Mouse (Mus musculus) intestine, embryonic 16.5 days (tissue): ENCODE data around the gene Tm9sf1. TPM values are rescaled to one million over a fixed set of nuclear protein-coding genes. Genes with fewer than 3 reads are reported as not detected.
A peak's percentile ranks its signal among the peaks of the same experiment; 100 is the strongest.

Source experiments
- ATAC-seq: fragments of 200-750 bp; cut with Nextera tagmentation; 2 replicates; pipeline ENCODE4 v1.8.0; 2017; ENCODE audit warnings: moderate TSS enrichment, moderate library complexity
- H3K27ac ChIP-seq: fragments of 300-500 bp; sonication (generic); 2 replicates; pipeline ENCODE4 v1.5.1; 2014; ENCODE audit warnings: mild to moderate bottlenecking, low read length
- H3K27me3 ChIP-seq: fragments of 300-500 bp; sonication (generic); replicated peaks from 2 replicates; pipeline ENCODE4 v1.6.1; 2014; ENCODE audit warnings: low read length, control low read depth, mixed read lengths; ENCODE audit not compliant: control insufficient read depth, insufficient read depth
- H3K36me3 ChIP-seq: fragments of 300-500 bp; sonication (generic); 2 replicates; pipeline ENCODE4 v1.6.1; 2014; ENCODE audit warnings: low read length, control low read depth; ENCODE audit not compliant: control insufficient read depth, insufficient read depth
- H3K4me1 ChIP-seq: fragments of 300-500 bp; sonication (generic); 2 replicates; pipeline ENCODE4 v1.6.1; 2014; ENCODE audit warnings: low read length, control low read depth, mixed read lengths; ENCODE audit not compliant: control insufficient read depth, insufficient read depth
- H3K4me2 ChIP-seq: fragments of 300-500 bp; sonication (generic); 2 replicates; pipeline ENCODE4 v1.6.1; 2014; ENCODE audit warnings: low read depth, low read length, control low read depth
- H3K4me3 ChIP-seq: fragments of 300-500 bp; sonication (generic); 2 replicates; pipeline ENCODE4 v1.5.1; 2014; ENCODE audit warnings: mild to moderate bottlenecking, low read length
- H3K9ac ChIP-seq: fragments of 300-500 bp; sonication (generic); 2 replicates; pipeline ENCODE4 v1.6.1; 2014; ENCODE audit warnings: low read depth, low read length
- H3K9me3 ChIP-seq: fragments of 300-500 bp; sonication (generic); 2 replicates; pipeline ENCODE4 v1.6.1; 2016; ENCODE audit warnings: low read length, control low read depth; ENCODE audit not compliant: control insufficient read depth
- WGBS: fragments of 180-500 bp; shearing (Covaris S2); extraction: QIAGEN DNeasy Blood & Tissue Kit; methylation state at CpG from one replicate; pipeline ENCODE4 v1.1.7; 2014; 5-methylcytosine and 5-hydroxymethylcytosine counted together
- polyA plus RNA-seq: library from polyadenylated mRNA; unstranded; fragments of >200 nt; fragmentation: Nextera tagmentation; extraction: Ambion mirVana; gene quantifications from 2 replicates; pipeline ENCODE4 v1.2.1, GENCODE M21; 2015

Gene Tm9sf1
- polyA plus RNA-seq, 1 experiment from 2014 or later = 131 TPM

GRCm38 (mm10) chr14:55660636-55661035 lies 17.0 kb upstream of the Tm9sf1 start:
- Histone ChIP-seq H3K9me3 (no peaks in the 10 kb centered on the region), H3K27ac (no peak overlapping the region), H3K27me3 (no peaks in the 10 kb centered on the region), H3K4me1 (peaks cover 8% of the 10 kb centered on the region; the same call in 1 of the 2 replicates), H3K4me3 (peak overlapping the region; percentile 72), H3K36me3 (0 out of 2 replicates have a peak, but pooled peaks cover 6% of the 10 kb centered on the region), H3K4me2 (no peak overlapping the region), H3K9ac (no peak overlapping the region)
- no peak for ATAC-seq
- 52% methylated on average over 2 of the region's 2 CpGs for WGBS

- Histone ChIP-seq H3K4me1 (peaks cover 8% of the 10 kb centered on the region; the same call in 1 of the 2 replicates), H3K27me3 (no peaks in the 10 kb centered on the region), H3K4me3 (peak within 1 kb of the TSS; percentile 72), H3K27ac (peak within 1 kb of the TSS; percentile 83), H3K4me2 (peak within 1 kb of the TSS; percentile 57), H3K9ac (peak within 1 kb of the TSS; percentile 74), H3K36me3 (0 out of 2 replicates have a peak, but pooled peaks cover 6% of the 10 kb centered on the region), H3K9me3 (no peaks in the 10 kb centered on the region)
- peak; percentile 89 for ATAC-seq
- under 1% methylated on average over 39 of the region's 39 CpGs for WGBS
These were observed 16.5 kb upstream of the Tm9sf1 start, which contains the start of gene Mdp1 for GRCm38 (mm10) chr14:55659960-55660573. TSS of gene Mdp1 (minus strand) at chr14:55660508.

- ATAC-seq = peak; percentile 90
- H3K4me2 ChIP-seq = peak overlapping the region; percentile 27; the same call in 1 of the 2 replicates
- H3K36me3 ChIP-seq = 0 out of 2 replicates have a peak, but pooled peaks cover 3% of the 10 kb centered on the region
- no peaks in the 10 kb centered on the region for H3K9me3 ChIP-seq
- no peak overlapping the region for H3K4me3 ChIP-seq
- no peak overlapping the region for H3K9ac ChIP-seq
- WGBS = 74% methylated on average over 5 of the region's 5 CpGs
- peaks cover 8% of the 10 kb centered on the region; the same call in 1 of the 2 replicates for H3K4me1 ChIP-seq
- H3K27ac ChIP-seq = peak overlapping the region; percentile 68
- no peaks in the 10 kb centered on the region for H3K27me3 ChIP-seq
These were observed 14.4 kb upstream of the Tm9sf1 start for GRCm38 (mm10) chr14:55658011-55658410.

- H3K4me2 ChIP-seq = no peak overlapping the region
- H3K4me3 ChIP-seq = no peak overlapping the region
- H3K9me3 ChIP-seq = no peaks in the 10 kb centered on the region
- H3K9ac ChIP-seq = no peak overlapping the region
- H3K4me1 ChIP-seq = peaks cover 8% of the 10 kb centered on the region; the same call in 1 of the 2 replicates
- no peak for ATAC-seq
- H3K27me3 ChIP-seq = no peaks in the 10 kb centered on the region
- no peak overlapping the region for H3K27ac ChIP-seq
- H3K36me3 ChIP-seq = no peaks in the 10 kb centered on the region
- WGBS = 89% methylated on average over 3 of the region's 3 CpGs
These were observed 13.3 kb upstream of the Tm9sf1 start for GRCm38 (mm10) chr14:55656935-55657334.

- Histone ChIP-seq H3K27ac (no peak overlapping the region), H3K36me3 (no peaks in the 10 kb centered on the region), H3K27me3 (no peaks in the 10 kb centered on the region), H3K4me1 (peaks cover 4% of the 10 kb centered on the region; the same call in 1 of the 2 replicates), H3K9me3 (no peaks in the 10 kb centered on the region), H3K9ac (no peak overlapping the region), H3K4me2 (no peak overlapping the region), H3K4me3 (no peak overlapping the region)
- ATAC-seq = no peak
- WGBS = 85% methylated on average over 7 of the region's 7 CpGs
These were observed 7.9 kb upstream of the Tm9sf1 start for GRCm38 (mm10) chr14:55651528-55651927.

GRCm38 (mm10) chr14:55649884-55650283 lies 6.3 kb upstream of the Tm9sf1 start, which contains the start of gene Tssk4:
TSS of gene Tssk4 (plus strand) at chr14:55650184.
- Histone ChIP-seq H3K4me3 (no peak within 1 kb of the TSS), H3K9ac (no peak within 1 kb of the TSS)
- 96% methylated on average over 2 of the region's 2 CpGs for WGBS

GRCm38 (mm10) chr14:55644261-55644888 lies 769 bp upstream of the Tm9sf1 start:
- peaks cover 26% of the 10 kb centered on the region for H3K4me1 ChIP-seq
- peak overlapping the region; percentile 99 for H3K4me3 ChIP-seq
- WGBS = 19% methylated on average over 17 of the region's 17 CpGs
- no peaks in the 10 kb centered on the region for H3K9me3 ChIP-seq
- peaks cover 14% of the 10 kb centered on the region for H3K36me3 ChIP-seq
- H3K4me2 ChIP-seq = peak overlapping the region; percentile 91
- ATAC-seq = no peak
- peak overlapping the region; percentile 97 for H3K27ac ChIP-seq
- no peaks in the 10 kb centered on the region for H3K27me3 ChIP-seq
- H3K9ac ChIP-seq = peak overlapping the region; percentile 94

More at GRCm38 (mm10) chr14:55649884-55650283, 6.3 kb upstream of the Tm9sf1 start, which contains the start of gene Tssk4:
- Histone ChIP-seq H3K4me1 (peaks cover 13% of the 10 kb centered on the region), H3K4me2 (no peak within 1 kb of the TSS), H3K27me3 (no peaks in the 10 kb centered on the region), H3K27ac (no peak within 1 kb of the TSS), H3K36me3 (no peaks in the 10 kb centered on the region), H3K9me3 (no peaks in the 10 kb centered on the region)
- no peak for ATAC-seq

- H3K4me3 ChIP-seq = peak overlapping the region; percentile 99
- H3K4me1 ChIP-seq = peaks cover 26% of the 10 kb centered on the region
- H3K27ac ChIP-seq = peak overlapping the region; percentile 97
- no peaks in the 10 kb centered on the region for H3K27me3 ChIP-seq
- H3K9ac ChIP-seq = peak overlapping the region; percentile 94
- H3K9me3 ChIP-seq = no peaks in the 10 kb centered on the region
- peak; percentile 25 for ATAC-seq
- peak overlapping the region; percentile 91 for H3K4me2 ChIP-seq
- H3K36me3 ChIP-seq = peaks cover 18% of the 10 kb centered on the region
- 18% methylated on average over 8 of the region's 8 CpGs for WGBS
These were observed 937 bp downstream of the Tm9sf1 start for GRCm38 (mm10) chr14:55642679-55643059.

GRCm38 (mm10) chr14:55641291-55641690 lies 2.3 kb downstream of the Tm9sf1 start:
- no peak overlapping the region for H3K9ac ChIP-seq
- 92% methylated on average over 13 of the region's 13 CpGs for WGBS
- no peak for ATAC-seq
- peaks cover 24% of the 10 kb centered on the region for H3K36me3 ChIP-seq
- H3K27ac ChIP-seq = no peak overlapping the region
- no peak overlapping the region for H3K4me3 ChIP-seq
- H3K9me3 ChIP-seq = no peaks in the 10 kb centered on the region
- no peak overlapping the region for H3K4me2 ChIP-seq
- H3K27me3 ChIP-seq = no peaks in the 10 kb centered on the region
- H3K4me1 ChIP-seq = peaks cover 23% of the 10 kb centered on the region
